Mouse (Mus musculus): Measurements from ENCODE around the gene Mettl9. TPM values are rescaled to one million over a fixed set of nuclear protein-coding genes. Genes with fewer than 3 reads are reported as not detected.

Mettl9 gene
- total and polyA plus RNA-seq, 2 experiments from 2014 or later: 118 to 154 TPM

DNA sequence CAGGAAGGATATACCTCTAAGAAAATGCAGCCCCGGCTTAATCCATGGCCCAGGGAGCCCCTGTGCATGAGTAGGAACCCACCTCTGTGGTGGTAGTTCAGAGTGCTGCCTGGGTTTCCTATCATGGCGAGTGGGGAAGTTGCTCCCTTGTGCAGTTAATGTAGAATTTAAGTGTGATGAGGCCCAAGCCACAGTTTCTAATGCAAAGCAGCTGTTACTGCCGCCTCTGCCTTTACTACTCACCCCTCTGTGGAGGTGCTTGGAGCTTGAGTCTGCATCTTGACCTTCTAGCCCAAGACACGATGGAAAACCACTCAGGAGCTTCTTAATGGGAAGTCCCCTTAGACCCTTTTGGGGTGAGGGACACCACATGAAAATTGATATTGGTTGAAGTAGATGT is 37.0 kb downstream of the Mettl9 start:
- Histone ChIP-seq H3K4me2 (ENCODE audit: low read depth) (no peak overlapping the region), H3K27ac (ENCODE audit: low read depth, low read length) (no peak overlapping the region), H3K4me1 (ENCODE audit: insufficient read depth) (no peaks in the 10 kb centered on the region), H3K36me3 (ENCODE audit: insufficient read depth) (peaks cover 18% of the 10 kb centered on the region; the same call in 1 of the 2 replicates), H3K4me3 (ENCODE audit: low read depth, low read length) (no peak overlapping the region), H3K9ac (no peak overlapping the region), H3K27me3 (ENCODE audit: insufficient read depth, low read length) (no peaks in the 10 kb centered on the region), H3K9me3 (ENCODE audit: low read length) (no peaks in the 10 kb centered on the region)
- 94% methylated on average over 4 of the region's 4 CpGs for WGBS
- no peak for DNase-seq
- no peak for TF ChIP-seq CTCF (IDR thresholded peaks at IDR 0.05; ENCODE audit: low read depth)
- no peak for ATAC-seq

DNA sequence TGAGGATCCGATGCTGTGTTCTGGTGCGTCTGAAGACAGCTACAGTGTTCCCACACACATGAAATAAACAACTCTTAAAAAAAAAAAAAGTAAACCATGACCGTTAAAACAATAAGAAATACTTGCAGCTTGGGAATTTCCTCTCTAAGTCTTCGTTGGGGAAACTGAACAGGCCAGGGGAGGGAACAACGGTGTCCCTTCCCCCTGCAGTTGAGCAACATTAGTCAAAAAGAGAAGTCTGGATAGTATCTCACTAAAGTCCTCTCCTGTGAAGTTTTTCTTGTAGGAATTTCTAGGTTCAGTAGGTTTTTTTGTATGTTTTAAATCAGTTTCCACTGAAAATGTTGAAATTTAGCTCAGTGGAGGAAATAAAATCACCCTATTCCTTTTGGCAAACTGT is 38.3 kb downstream of the Mettl9 start:
- Histone ChIP-seq H3K4me3 (ENCODE audit: low read depth, low read length) (no peak overlapping the region), H3K9ac (no peak overlapping the region), H3K27ac (ENCODE audit: low read depth, low read length) (no peak overlapping the region), H3K4me1 (ENCODE audit: insufficient read depth) (no peaks in the 10 kb centered on the region), H3K4me2 (ENCODE audit: low read depth) (no peak overlapping the region), H3K27me3 (ENCODE audit: insufficient read depth, low read length) (no peaks in the 10 kb centered on the region), H3K36me3 (ENCODE audit: insufficient read depth) (peaks cover 27% of the 10 kb centered on the region), H3K9me3 (ENCODE audit: low read length) (no peaks in the 10 kb centered on the region)
- no peak for ATAC-seq
- no peak for DNase-seq
- WGBS: 84% methylated on average over 5 of the region's 5 CpGs
- no peak for TF ChIP-seq CTCF (IDR thresholded peaks at IDR 0.05; ENCODE audit: low read depth)

DNA sequence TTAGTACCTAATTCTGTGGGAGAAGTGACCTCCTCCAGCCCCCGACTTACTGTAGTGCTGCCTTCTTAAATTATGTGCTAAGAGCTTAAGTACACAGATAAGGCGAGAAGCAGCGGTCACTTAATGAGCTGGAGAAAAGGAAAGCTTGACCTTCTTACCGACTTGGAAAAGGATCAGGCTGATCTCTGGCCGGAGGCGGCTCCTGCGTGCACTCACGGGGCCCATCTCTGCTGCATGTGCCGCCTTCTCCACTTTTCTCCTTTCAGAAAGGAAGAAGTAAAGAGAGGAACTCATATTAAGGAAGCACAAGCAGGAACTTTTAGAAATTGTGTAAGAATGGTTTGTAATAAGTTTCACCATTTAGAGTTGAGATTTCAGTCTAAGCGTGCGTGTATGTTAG is 40.0 kb downstream of the Mettl9 start, which contains the start of gene Igsf6:
Igsf6 (minus strand) TSS at position 292 of the 400 bp plus-strand sequence.
- Histone ChIP-seq H3K36me3 (ENCODE audit: insufficient read depth) (peaks cover 31% of the 10 kb centered on the region), H3K4me2 (ENCODE audit: low read depth) (no peak within 1 kb of the TSS), H3K27me3 (ENCODE audit: insufficient read depth, low read length) (no peaks in the 10 kb centered on the region), H3K4me3 (ENCODE audit: low read depth, low read length) (no peak within 1 kb of the TSS), H3K4me1 (ENCODE audit: insufficient read depth) (no peaks in the 10 kb centered on the region), H3K27ac (ENCODE audit: low read depth, low read length) (no peak within 1 kb of the TSS), H3K9me3 (ENCODE audit: low read length) (no peaks in the 10 kb centered on the region), H3K9ac (no peak within 1 kb of the TSS)
- WGBS: 79% methylated on average over 11 of the region's 11 CpGs
- no peak for TF ChIP-seq CTCF (IDR thresholded peaks at IDR 0.05; ENCODE audit: low read depth)
- DNase-seq: no peak
- ATAC-seq: no peak

DNA sequence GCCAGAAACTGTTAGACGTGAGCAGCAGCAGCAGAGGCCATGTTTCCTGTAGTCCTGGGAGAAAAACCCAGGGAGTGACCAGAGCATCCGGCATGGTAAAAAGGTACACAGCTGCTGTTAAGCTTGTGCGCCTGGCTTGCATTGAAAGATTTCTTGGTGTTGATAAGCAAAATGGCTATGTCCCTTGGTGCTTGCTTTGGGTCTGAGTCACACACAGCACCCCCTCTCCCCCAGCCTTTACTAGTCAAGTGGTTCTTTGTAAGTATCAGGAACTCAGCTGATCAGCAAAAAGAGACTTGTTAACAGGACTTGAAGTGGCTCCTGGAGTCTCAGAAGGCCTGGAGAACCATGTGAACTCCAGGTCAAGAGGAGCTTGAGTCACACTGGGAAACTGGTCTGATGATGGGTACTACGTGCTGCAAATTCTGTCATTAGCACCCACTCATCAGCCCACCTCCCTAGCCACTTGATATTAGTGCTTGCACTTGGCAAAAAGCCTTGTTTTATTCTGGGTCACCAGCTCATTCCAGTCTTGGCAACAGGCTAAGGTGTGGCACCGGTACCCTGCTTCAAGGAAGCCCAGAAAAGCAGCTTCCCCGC is 40.7 kb downstream of the Mettl9 start:
- Histone ChIP-seq H3K9me3 (ENCODE audit: low read length) (no peaks in the 10 kb centered on the region), H3K36me3 (ENCODE audit: insufficient read depth) (peaks cover 31% of the 10 kb centered on the region), H3K4me1 (ENCODE audit: insufficient read depth) (no peaks in the 10 kb centered on the region), H3K27me3 (ENCODE audit: insufficient read depth, low read length) (no peaks in the 10 kb centered on the region), H3K4me3 (ENCODE audit: low read depth, low read length) (no peak overlapping the region), H3K27ac (ENCODE audit: low read depth, low read length) (no peak overlapping the region), H3K9ac (no peak overlapping the region), H3K4me2 (ENCODE audit: low read depth) (no peak overlapping the region)
- 77% methylated on average over 6 of the region's 6 CpGs for WGBS
- TF ChIP-seq CTCF (IDR thresholded peaks at IDR 0.05; ENCODE audit: low read depth): no peak
- ATAC-seq (no peak), DNase-seq (no peak)

DNA sequence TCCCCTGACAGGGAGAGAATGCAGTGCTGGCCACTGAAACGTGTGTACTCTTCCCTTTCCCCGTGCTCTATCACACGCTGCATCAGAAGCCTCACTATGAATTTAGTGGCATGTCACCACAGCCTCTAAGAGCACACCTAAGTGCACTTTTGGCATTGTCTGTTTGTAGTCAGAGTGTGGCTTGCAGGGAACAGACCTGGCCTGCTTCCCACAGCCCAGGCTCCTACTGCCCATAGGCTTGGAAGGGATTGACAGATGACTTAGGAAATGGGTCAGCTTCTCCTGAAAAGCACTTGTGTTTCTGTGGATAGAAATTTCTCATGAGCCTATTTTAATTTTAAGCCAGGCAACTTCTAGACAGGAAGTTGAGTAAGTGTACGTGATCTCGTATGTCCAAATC is 41.2 kb downstream of the Mettl9 start:
- WGBS: 79% methylated on average over 5 of the region's 5 CpGs
- Histone ChIP-seq H3K4me1 (ENCODE audit: insufficient read depth) (no peaks in the 10 kb centered on the region), H3K4me2 (ENCODE audit: low read depth) (no peak overlapping the region), H3K9ac (no peak overlapping the region), H3K9me3 (ENCODE audit: low read length) (no peaks in the 10 kb centered on the region), H3K36me3 (ENCODE audit: insufficient read depth) (peaks cover 31% of the 10 kb centered on the region), H3K27ac (ENCODE audit: low read depth, low read length) (no peak overlapping the region), H3K27me3 (ENCODE audit: insufficient read depth, low read length) (no peaks in the 10 kb centered on the region), H3K4me3 (ENCODE audit: low read depth, low read length) (no peak overlapping the region)
- no peak for DNase-seq
- no peak for TF ChIP-seq CTCF (IDR thresholded peaks at IDR 0.05; ENCODE audit: low read depth)
- ATAC-seq: no peak

DNA sequence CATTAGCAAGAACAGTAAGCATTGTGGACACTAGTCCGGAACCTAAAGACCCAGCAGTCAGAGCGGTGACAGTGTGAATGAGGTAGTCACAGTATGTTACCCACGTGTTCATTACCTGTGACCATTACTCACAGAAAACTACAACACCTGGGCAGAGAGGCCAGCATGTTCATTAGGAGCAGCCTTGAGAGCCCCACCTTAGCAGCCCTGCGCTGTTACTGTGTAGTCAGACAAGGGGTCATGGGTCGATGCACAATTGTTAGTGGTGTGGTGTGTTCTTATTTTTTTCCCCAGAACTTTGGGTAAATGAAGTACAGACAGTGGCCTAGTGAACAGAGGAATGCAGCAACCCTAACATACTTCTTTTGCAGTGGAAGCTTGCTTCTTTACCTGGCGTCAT is 43.1 kb downstream of the Mettl9 start:
- WGBS: 90% methylated on average over 6 of the region's 6 CpGs
- H3K9ac ChIP-seq: no peak overlapping the region
- no peak overlapping the region for H3K4me2 ChIP-seq (ENCODE audit: low read depth)
- H3K4me3 ChIP-seq (ENCODE audit: low read depth, low read length): no peak overlapping the region
- no peak for TF ChIP-seq CTCF (IDR thresholded peaks at IDR 0.05; ENCODE audit: low read depth)
- no peak overlapping the region for H3K27ac ChIP-seq (ENCODE audit: low read depth, low read length)
- ATAC-seq (no peak), DNase-seq (no peak)
- H3K4me1 ChIP-seq (ENCODE audit: insufficient read depth): no peaks in the 10 kb centered on the region
- H3K36me3 ChIP-seq (ENCODE audit: insufficient read depth): peaks cover 25% of the 10 kb centered on the region
- no peaks in the 10 kb centered on the region for H3K27me3 ChIP-seq (ENCODE audit: insufficient read depth, low read length)
- H3K9me3 ChIP-seq (ENCODE audit: low read length): no peaks in the 10 kb centered on the region

DNA sequence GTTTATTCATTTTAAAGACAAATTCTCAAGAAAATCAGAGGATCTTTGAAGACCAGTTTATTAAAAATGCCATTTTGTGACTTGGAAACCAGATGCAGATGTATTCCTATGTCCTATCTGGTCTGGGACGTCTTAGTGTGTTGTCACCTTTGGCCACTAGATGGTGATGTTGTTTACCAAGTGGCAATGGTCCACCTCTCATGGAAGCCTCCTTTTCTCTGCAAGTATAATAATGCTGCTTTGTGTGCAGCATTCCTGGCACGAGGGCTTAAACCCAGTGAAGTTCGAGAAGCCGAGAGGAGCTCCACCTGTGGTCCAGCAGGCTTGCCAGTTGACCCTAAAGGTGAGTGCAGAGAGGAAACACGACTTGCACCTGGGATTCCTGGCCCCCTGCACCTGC is 43.6 kb downstream of the Mettl9 start:
- Histone ChIP-seq H3K4me2 (ENCODE audit: low read depth) (no peak overlapping the region), H3K27me3 (ENCODE audit: insufficient read depth, low read length) (no peaks in the 10 kb centered on the region), H3K36me3 (ENCODE audit: insufficient read depth) (peaks cover 25% of the 10 kb centered on the region), H3K4me3 (ENCODE audit: low read depth, low read length) (no peak overlapping the region), H3K9ac (no peak overlapping the region), H3K27ac (ENCODE audit: low read depth, low read length) (no peak overlapping the region), H3K4me1 (ENCODE audit: insufficient read depth) (no peaks in the 10 kb centered on the region), H3K9me3 (ENCODE audit: low read length) (no peaks in the 10 kb centered on the region)
- ATAC-seq (peak; percentile 93), DNase-seq (peak; percentile 84)
- 3% methylated on average over 5 of the region's 5 CpGs for WGBS
- TF ChIP-seq CTCF (IDR thresholded peaks at IDR 0.05; ENCODE audit: low read depth): peak; percentile 89
